Comparison of ENCODE assay signal across 22 mouse cellular contexts in the genomic region with DNA sequence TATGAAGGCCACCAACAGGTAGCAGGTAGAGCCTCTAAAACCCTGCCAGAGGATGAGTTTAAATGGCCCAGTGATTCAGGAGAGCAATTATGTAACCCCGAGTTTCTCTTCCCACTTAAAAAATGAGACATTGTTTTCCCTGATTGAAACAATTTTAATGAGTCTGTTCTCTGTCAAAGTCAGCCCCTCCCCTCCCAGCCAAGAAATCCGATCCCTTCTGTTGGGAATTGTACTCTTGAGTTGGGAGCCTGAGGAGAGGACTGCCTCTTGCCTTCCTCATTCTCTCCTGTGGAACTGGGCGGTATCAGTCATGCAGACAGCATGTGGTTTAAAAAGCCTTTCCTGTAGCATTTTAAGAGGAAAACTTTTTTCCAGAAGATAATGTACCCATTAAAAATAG. TPM values are rescaled to one million over a fixed set of nuclear protein-coding genes. Genes with fewer than 3 reads are reported as not detected.
"Had no signal": no experiment of that assay in that cellular context is flagged by ENCODE, and none has a peak within 500 bp of the region (broad histone marks: within the 10 kb centered on the region; RNA-seq: fewer than 3 reads in every experiment).

No protein-coding gene starts in this region.

- DNase-seq: kidney, adult 2 months; kidney, postnatal 10 days; kidney, postnatal 4 days; layer of hippocampus, postnatal 36 days; liver, postnatal 0 days; lung, embryonic 14.5 days; midbrain, embryonic 14.5 days; retina, postnatal 1 day; right cerebral cortex, postnatal 25 days; spleen, adult 18-20 months; thymus, postnatal 36 days had no signal

- H3K27me3 ChIP-seq: limb, embryonic 12.5 days; limb, embryonic 15.5 days; stomach, embryonic 15.5 days had no signal

- H3K4me3 ChIP-seq: left cerebral cortex, adult 2 months; limb, embryonic 12.5 days; limb, embryonic 15.5 days; stomach, embryonic 15.5 days had no signal

- H3K4me1 ChIP-seq: limb, embryonic 15.5 days; stomach, embryonic 15.5 days had no signal

- H3K27ac ChIP-seq: left cerebral cortex, adult 2 months; limb, embryonic 12.5 days; limb, embryonic 15.5 days; liver, embryonic 14.5 days; macrophage; stomach, embryonic 15.5 days had no signal

- H3K36me3 ChIP-seq: stomach, embryonic 15.5 days had no signal

- H3K9me3 ChIP-seq: limb, embryonic 12.5 days; limb, embryonic 15.5 days; stomach, embryonic 15.5 days had no signal

- H3K9ac ChIP-seq: limb, embryonic 12.5 days; limb, embryonic 15.5 days; liver, embryonic 14.5 days; liver, postnatal 0 days; lung, embryonic 14.5 days; stomach, embryonic 15.5 days had no signal

- ATAC-seq: liver, postnatal 0 days; lung, postnatal 0 days had no signal

- H3K4me2 ChIP-seq: limb, embryonic 12.5 days; limb, embryonic 15.5 days; liver, embryonic 11.5 days; lung, embryonic 14.5 days; midbrain, embryonic 11.5 days; stomach, embryonic 15.5 days had no signal

RNA-seq across cellular contexts. Expression of a gene that starts 19.7 kb away (rescaled TPM):
- total RNA-seq: megakaryocyte-erythroid progenitor cell, adult 5-6 weeks had no signal
- polyA plus RNA-seq: kidney, embryonic 14.5 days; limb, embryonic 15.5 days; liver, embryonic 11.5 days; liver, embryonic 14.5 days; liver, postnatal 0 days; lung, embryonic 14.5 days; macrophage had no signal
